Mouse (Mus musculus) heart, adult 2 months (tissue): ENCODE data around the gene Mrps27.

ENCODE experiments used
- CTCF ChIP-seq: fragments of 200-600 bp; IDR thresholded peaks from 2 replicates; pipeline ENCODE4 v1.8.1; 2022; ENCODE audit warnings: antibody characterized with exemption, mild to moderate bottlenecking, moderate library complexity
- EP300 ChIP-seq: fragments of 200-500 bp; IDR thresholded peaks from 2 replicates; pipeline ENCODE4 v1.6.1; 2011; ENCODE audit warnings: low read depth, low read length, control low read depth; ENCODE audit not compliant: insufficient read depth
- POLR2A ChIP-seq: fragments of 200-500 bp; IDR thresholded peaks from 2 replicates; pipeline ENCODE4 v1.6.1; 2011; ENCODE audit warnings: mild to moderate bottlenecking, low read depth, low read length, control low read depth; ENCODE audit not compliant: insufficient read depth

- TF ChIP-seq CTCF (no peak), POLR2A (no peak), EP300 (no peak)
These were observed 103.7 kb downstream of the Mrps27 start for GRCm38 (mm10) chr13:99448278-99448677.
